Mouse (Mus musculus) brain, embryonic 14.5 days (tissue): ENCODE results near the gene Serpinh1.

Experiments used
- CTCF ChIP-seq: fragments of 200-500 bp; IDR thresholded peaks from 2 replicates; pipeline ENCODE4 v1.5.1; 2012; ENCODE audit warnings: inconsistent platforms, mild to moderate bottlenecking, moderate library complexity, borderline replicate concordance; ENCODE audit not compliant: insufficient read depth, insufficient read length; ENCODE audit errors: extremely low read depth
- POLR2A ChIP-seq: fragments of 200-500 bp; IDR thresholded peaks from 2 replicates; pipeline ENCODE4 v1.6.1; 2012; ENCODE audit warnings: mild to moderate bottlenecking, inconsistent platforms, borderline replicate concordance; ENCODE audit not compliant: poor library complexity, insufficient read depth, insufficient read length, severe bottlenecking; ENCODE audit errors: extremely low read depth

DNA sequence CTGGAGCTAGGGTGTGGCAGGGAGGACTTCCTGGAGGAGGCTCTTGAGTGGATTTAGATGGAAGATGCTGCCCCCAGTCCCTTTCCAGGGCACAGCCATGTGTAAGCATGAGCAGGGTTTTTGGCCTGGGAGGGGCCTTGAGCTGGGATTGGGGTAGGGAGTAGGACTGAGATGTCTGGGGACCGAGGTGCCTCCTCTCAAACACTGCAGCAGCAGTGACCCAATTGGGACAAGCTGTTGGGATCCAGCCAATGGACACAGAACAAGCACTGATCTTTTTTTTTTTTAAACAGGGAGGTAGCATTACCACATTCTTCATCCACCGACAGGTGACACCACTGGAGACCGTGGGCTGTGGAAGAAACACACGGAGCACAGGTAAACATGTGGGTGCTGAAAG, 33.8 kb upstream of the Serpinh1 start:
- no peak for TF ChIP-seq CTCF
- no peak for TF ChIP-seq POLR2A
